Mouse (Mus musculus) MEL (cell line): Measurements from ENCODE around the gene Npas3. TPM values are rescaled to one million over a fixed set of nuclear protein-coding genes. Genes with fewer than 3 reads are reported as not detected.

Experiments used
- DNase-seq: peaks from one replicate; pipeline ENCODE4 v3.0.0; 2011; ENCODE audit warnings: low read depth, low spot score
- H3K27ac ChIP-seq: 2 replicates; pipeline ENCODE4 v1.5.1; 2012; ENCODE audit warnings: low read depth, mild to moderate bottlenecking, control low read depth, low read length, moderate library complexity; ENCODE audit not compliant: control insufficient read depth
- H3K27me3 ChIP-seq, 2 experiments: fragments of 150-350 bp in 1 of 2; sonication (generic) in 1 of 2; 2 replicates each; pipeline ENCODE4 v1.6.1; 2012; ENCODE audit warnings: low read length in 2 of 2, mild to moderate bottlenecking in 2 of 2, improper control_type of control experiment in 1 of 2, moderate library complexity in 1 of 2; ENCODE audit not compliant: insufficient read depth in 2 of 2, control insufficient read depth in 1 of 2
- H3K36me3 ChIP-seq, 2 experiments: 2 replicates each; pipeline ENCODE4 v1.6.1; 2012 to 2014; ENCODE audit warnings: low read length in 2 of 2, improper control_type of control experiment in 1 of 2, inconsistent platforms in 1 of 2, mild to moderate bottlenecking in 1 of 2; ENCODE audit not compliant: insufficient read depth in 2 of 2, control insufficient read depth in 1 of 2
- H3K4me1 ChIP-seq, 2 experiments: fragments of 150-350 bp in 1 of 2; sonication (generic) in 1 of 2; 2 replicates each; pipeline ENCODE4 v1.6.1; 2012; ENCODE audit warnings: low read length in 2 of 2, improper control_type of control experiment in 1 of 2, mild to moderate bottlenecking in 1 of 2; ENCODE audit not compliant: insufficient read depth in 2 of 2, control insufficient read depth in 1 of 2
- H3K4me3 ChIP-seq, 2 experiments: fragments of 150-350 bp in 1 of 2; sonication (generic) in 1 of 2; 2 replicates each; pipeline ENCODE4 v1.5.1; 2012; ENCODE audit warnings: low read depth in 2 of 2, low read length in 2 of 2, mild to moderate bottlenecking in 2 of 2, moderate library complexity in 2 of 2, control low read depth in 1 of 2, improper control_type of control experiment in 1 of 2; ENCODE audit not compliant: control insufficient read depth in 1 of 2, insufficient read depth in 1 of 2
- H3K79me2 ChIP-seq: 2 replicates; pipeline ENCODE4 v1.6.1; 2012; ENCODE audit warnings: mild to moderate bottlenecking, low read length, moderate library complexity; ENCODE audit not compliant: control insufficient read depth, poor library complexity, insufficient read depth
- H3K9ac ChIP-seq: 2 replicates; pipeline ENCODE4 v1.6.1; 2012; ENCODE audit warnings: low read depth, mild to moderate bottlenecking, control low read depth, low read length, moderate library complexity; ENCODE audit not compliant: control insufficient read depth, poor library complexity, severe bottlenecking
- H3K9me3 ChIP-seq: fragments of 150-350 bp; sonication (generic); replicated peaks from 2 replicates; pipeline ENCODE4 v1.6.1; 2012; ENCODE audit warnings: mild to moderate bottlenecking, low read length, improper control_type of control experiment, moderate library complexity; ENCODE audit not compliant: insufficient read depth
- CTCF ChIP-seq, 3 experiments: IDR thresholded peaks in 2 of 3; conservative IDR thresholded peaks in 1 of 3; 2 replicates each; pipeline ENCODE4 v1.5.1; 2011 to 2012; ENCODE audit warnings: low read length in 3 of 3, low read depth in 2 of 3, mild to moderate bottlenecking in 2 of 3, improper control_type of control experiment in 1 of 3, inconsistent platforms in 1 of 3, mixed read lengths in 1 of 3, moderate library complexity in 1 of 3; ENCODE audit not compliant: control insufficient read depth in 1 of 3, insufficient read depth in 1 of 3, poor library complexity in 1 of 3, severe bottlenecking in 1 of 3
- GABPA ChIP-seq: IDR thresholded peaks from 2 replicates; pipeline ENCODE4 v1.6.1; 2012; ENCODE audit warnings: low read depth, mild to moderate bottlenecking, inconsistent platforms, low read length, improper control_type of control experiment, moderate library complexity
- GATA1 ChIP-seq: IDR thresholded peaks from 2 replicates; pipeline ENCODE4 v1.6.1; 2011; ENCODE audit warnings: low read depth, low read length, improper control_type of control experiment
- HCFC1 ChIP-seq: IDR thresholded peaks from 2 replicates; pipeline ENCODE4 v1.6.1; 2012; ENCODE audit warnings: low read depth, mild to moderate bottlenecking, inconsistent platforms, low read length, improper control_type of control experiment, moderate library complexity
- MAX ChIP-seq: IDR thresholded peaks from 2 replicates; pipeline ENCODE4 v1.6.1; 2011; ENCODE audit warnings: low read length, improper control_type of control experiment
- MAZ ChIP-seq: IDR thresholded peaks from 2 replicates; pipeline ENCODE4 v1.6.1; 2012; ENCODE audit warnings: low read depth, mild to moderate bottlenecking, inconsistent platforms, low read length, improper control_type of control experiment
- MEF2A ChIP-seq: IDR thresholded peaks from 2 replicates; pipeline ENCODE4 v1.6.1; 2014; ENCODE audit warnings: low read depth, mild to moderate bottlenecking, inconsistent platforms, low read length, improper control_type of control experiment; ENCODE audit not compliant: poor library complexity, insufficient replicate concordance, severe bottlenecking; ENCODE audit errors: extremely low read depth
- MXI1 ChIP-seq: IDR thresholded peaks from 2 replicates; pipeline ENCODE4 v1.6.1; 2011; ENCODE audit warnings: mild to moderate bottlenecking, low read depth, low read length, improper control_type of control experiment
- MYB ChIP-seq: IDR thresholded peaks from 2 replicates; pipeline ENCODE4 v1.6.1; 2011; ENCODE audit warnings: mild to moderate bottlenecking, low read depth, low read length, improper control_type of control experiment
- MYC ChIP-seq: IDR thresholded peaks from 2 replicates; pipeline ENCODE4 v1.6.1; 2011; ENCODE audit warnings: low read depth, mild to moderate bottlenecking, low read length, improper control_type of control experiment, moderate library complexity
- NRF1 ChIP-seq: IDR thresholded peaks from 2 replicates; pipeline ENCODE4 v1.6.1; 2014; ENCODE audit warnings: low read depth, mild to moderate bottlenecking, inconsistent platforms, low read length, improper control_type of control experiment, moderate library complexity; ENCODE audit not compliant: poor library complexity, insufficient read depth, severe bottlenecking
- POLR2A ChIP-seq, 2 experiments: IDR thresholded peaks; 2 replicates each; pipeline ENCODE4 v1.6.1; 2011 to 2012; ENCODE audit warnings: low read length in 2 of 2, mild to moderate bottlenecking in 2 of 2, control low read depth in 1 of 2, improper control_type of control experiment in 1 of 2, low read depth in 1 of 2, moderate library complexity in 1 of 2; ENCODE audit not compliant: control insufficient read depth in 1 of 2, insufficient read depth in 1 of 2, poor library complexity in 1 of 2
- POLR2AphosphoS5 ChIP-seq: IDR thresholded peaks from 2 replicates; pipeline ENCODE4 v1.6.1; 2012; ENCODE audit warnings: low read depth, borderline replicate concordance, mild to moderate bottlenecking, inconsistent platforms, low read length, moderate library complexity, mixed read lengths
- RCOR1 ChIP-seq: IDR thresholded peaks from 2 replicates; pipeline ENCODE4 v1.6.1; 2012; ENCODE audit warnings: low read depth, mild to moderate bottlenecking, inconsistent platforms, low read length, improper control_type of control experiment
- TAL1 ChIP-seq: IDR thresholded peaks from 2 replicates; pipeline ENCODE4 v1.6.1; 2012; ENCODE audit warnings: mild to moderate bottlenecking, inconsistent platforms, low read length, moderate library complexity, mixed read lengths
- TBP ChIP-seq: IDR thresholded peaks from 2 replicates; pipeline ENCODE4 v1.8.0; 2011; ENCODE audit warnings: low read depth, low read length, improper control_type of control experiment
- UBTF ChIP-seq: IDR thresholded peaks from 2 replicates; pipeline ENCODE4 v1.6.1; 2012; ENCODE audit warnings: low read depth, mild to moderate bottlenecking, inconsistent platforms, low read length, improper control_type of control experiment, moderate library complexity, borderline replicate concordance; ENCODE audit not compliant: insufficient read depth
- USF1 ChIP-seq: IDR thresholded peaks from 2 replicates; pipeline ENCODE4 v1.6.1; 2014; ENCODE audit warnings: low read depth, mild to moderate bottlenecking, inconsistent platforms, low read length, improper control_type of control experiment, moderate library complexity
- ZC3H11A ChIP-seq: IDR thresholded peaks from 2 replicates; pipeline ENCODE4 v1.6.1; 2012; ENCODE audit warnings: low read depth, mild to moderate bottlenecking, inconsistent platforms, low read length, improper control_type of control experiment
- ZKSCAN1 ChIP-seq: IDR thresholded peaks from 2 replicates; pipeline ENCODE4 v1.6.1; 2012; ENCODE audit warnings: low read depth, mild to moderate bottlenecking, inconsistent platforms, low read length, improper control_type of control experiment, moderate library complexity
- ZMIZ1 ChIP-seq: IDR thresholded peaks from 2 replicates; pipeline ENCODE4 v1.6.1; 2012; ENCODE audit warnings: low read depth, mild to moderate bottlenecking, inconsistent platforms, low read length, improper control_type of control experiment, moderate library complexity
- ZNF384 ChIP-seq: IDR thresholded peaks from 2 replicates; pipeline ENCODE4 v1.6.1; 2012; ENCODE audit warnings: low read depth, mild to moderate bottlenecking, inconsistent platforms, low read length, improper control_type of control experiment
- polyA plus RNA-seq, 2 experiments: library from polyadenylated mRNA; stranded (reverse) in 1 of 2; unstranded in 1 of 2; fragments of >175 nt in 1 of 2; fragments of >200 nt in 1 of 2; gene quantifications; 2 replicates each; pipeline versions ENCODE4 v1.2.1 to v1.2.4; 2012; ENCODE audit warnings: low replicate concordance in 2 of 2, low read depth in 1 of 2; ENCODE audit not compliant: insufficient read length in 2 of 2, insufficient read depth in 1 of 2, missing spikeins in 1 of 2
- total RNA-seq: library from RNA; depleted of rRNA; stranded (reverse); fragments of 300-350 nt; gene quantifications from 2 replicates; pipeline ENCODE4 v1.2.3, GENCODE M21; 2012

Gene Npas3
- total and polyA plus RNA-seq, 3 experiments, result not detected

- no peak overlapping the region for H3K27ac ChIP-seq
- no peak overlapping the region for H3K4me3 ChIP-seq
- H3K4me1 ChIP-seq, result no peaks in the 10 kb centered on the region
- no peaks in the 10 kb centered on the region for H3K9me3 ChIP-seq
- H3K27me3 ChIP-seq, result no peaks in the 10 kb centered on the region; a peak in 1 of 4 replicates
- no peak for DNase-seq
- H3K79me2 ChIP-seq, result no peaks in the 10 kb centered on the region
- no peak overlapping the region for H3K9ac ChIP-seq
- H3K36me3 ChIP-seq, result no peaks in the 10 kb centered on the region
- no peak for TF ChIP-seq USF1
- TF ChIP-seq MEF2A, result no peak
- no peak for TF ChIP-seq POLR2A (IDR thresholded peaks at IDR 0.05; ENCODE audit: control insufficient read depth in 1 of 2, insufficient read depth in 1 of 2, low read depth in 1 of 2, low read length in 2 of 2, poor library complexity in 1 of 2)
- TF ChIP-seq MXI1, result no peak
- TF ChIP-seq HCFC1, result no peak
- TF ChIP-seq GABPA, result no peak
- no peak for TF ChIP-seq ZKSCAN1
- TF ChIP-seq TAL1, result no peak
- TF ChIP-seq RCOR1, result no peak
- TF ChIP-seq TBP, result no peak
- TF ChIP-seq MAZ, result no peak
- no peak for TF ChIP-seq CTCF (IDR thresholded peaks at IDR 0.05 in 2 of 3, conservative IDR thresholded peaks at IDR 0.05 in 1 of 3; ENCODE audit: control insufficient read depth in 1 of 3, insufficient read depth in 1 of 3, low read depth in 2 of 3, low read length in 3 of 3, poor library complexity in 1 of 3, severe bottlenecking in 1 of 3)
- no peak for TF ChIP-seq ZMIZ1
- TF ChIP-seq GATA1, result no peak
- no peak for TF ChIP-seq MYB
- no peak for TF ChIP-seq ZNF384
- TF ChIP-seq MYC, result no peak
- no peak for TF ChIP-seq UBTF
- TF ChIP-seq NRF1, result no peak
These were observed 812.7 kb downstream of the Npas3 start for GRCm38 (mm10) chr12:54061168-54061567.

- Histone ChIP-seq H3K27me3 (no peaks in the 10 kb centered on the region), H3K9me3 (no peaks in the 10 kb centered on the region), H3K79me2 (no peaks in the 10 kb centered on the region), H3K4me1 (no peaks in the 10 kb centered on the region), H3K27ac (no peak overlapping the region), H3K36me3 (no peaks in the 10 kb centered on the region), H3K9ac (no peak overlapping the region), H3K4me3 (no peak overlapping the region)
- TF ChIP-seq TBP (no peak), HCFC1 (no peak), MAX (no peak), ZMIZ1 (no peak), TAL1 (no peak), POLR2AphosphoS5 (no peak), ZC3H11A (no peak)
- DNase-seq, result no peak
These were observed 816.5 kb downstream of the Npas3 start for GRCm38 (mm10) chr12:54064986-54065385.
